Mouse (Mus musculus): Measurements from ENCODE around the gene Jarid2. TPM values are rescaled to one million over a fixed set of nuclear protein-coding genes. Genes with fewer than 3 reads are reported as not detected.
"Not testable (repeated sequence)": the region's sequence is repeated elsewhere in the genome, so short reads cannot be mapped to it uniquely, and the experiment has no call there.

The Jarid2 gene
- polyA plus RNA-seq, 1 experiment from 2014 or later = 33.3 TPM

GRCm38 (mm10) chr13:44828903-44829302 is 99.6 kb downstream of the Jarid2 start:
- H3K27ac ChIP-seq = no peak overlapping the region
- no peaks in the 10 kb centered on the region for H3K9me3 ChIP-seq
- no peak overlapping the region for H3K9ac ChIP-seq
- peaks cover 6% of the 10 kb centered on the region; the same call in 1 of the 2 replicates for H3K4me1 ChIP-seq
- no peak overlapping the region for H3K4me3 ChIP-seq
- no peaks in the 10 kb centered on the region for H3K36me3 ChIP-seq
- WGBS = 60% methylated on average over 5 of the region's 5 CpGs
- no peak overlapping the region for H3K4me2 ChIP-seq
- H3K27me3 ChIP-seq = no peaks in the 10 kb centered on the region
- no peak for ATAC-seq (ENCODE audit: insufficient number of reproducible peaks, low FRiP score, low TSS enrichment, low read depth)

GRCm38 (mm10) chr13:44832104-44832503 is 102.8 kb downstream of the Jarid2 start:
- H3K9ac ChIP-seq = no peak overlapping the region
- H3K4me2 ChIP-seq = no peak overlapping the region
- no peak for ATAC-seq (ENCODE audit: insufficient number of reproducible peaks, low FRiP score, low TSS enrichment, low read depth)
- no peak overlapping the region for H3K4me3 ChIP-seq
- H3K27me3 ChIP-seq = no peaks in the 10 kb centered on the region
- no peaks in the 10 kb centered on the region for H3K36me3 ChIP-seq
- 89% methylated on average over 2 of the region's 2 CpGs for WGBS
- H3K4me1 ChIP-seq = peaks cover 10% of the 10 kb centered on the region; the same call in 1 of the 2 replicates
- no peak overlapping the region for H3K27ac ChIP-seq
- no peaks in the 10 kb centered on the region for H3K9me3 ChIP-seq

GRCm38 (mm10) chr13:44832866-44833265 is 103.6 kb downstream of the Jarid2 start:
- Histone ChIP-seq H3K36me3 (no peaks in the 10 kb centered on the region), H3K4me1 (peaks cover 10% of the 10 kb centered on the region; the same call in 1 of the 2 replicates), H3K9ac (no peak overlapping the region), H3K4me3 (no peak overlapping the region), H3K27me3 (no peaks in the 10 kb centered on the region), H3K4me2 (no peak overlapping the region), H3K9me3 (no peaks in the 10 kb centered on the region), H3K27ac (no peak overlapping the region)
- no peak for ATAC-seq (ENCODE audit: insufficient number of reproducible peaks, low FRiP score, low TSS enrichment, low read depth)
- 87% methylated on average over 4 of the region's 4 CpGs for WGBS

- Histone ChIP-seq H3K4me1 (peaks cover 10% of the 10 kb centered on the region; the same call in 1 of the 2 replicates), H3K27me3 (no peaks in the 10 kb centered on the region), H3K4me2 (no peak overlapping the region), H3K27ac (no peak overlapping the region), H3K9me3 (no peaks in the 10 kb centered on the region), H3K36me3 (no peaks in the 10 kb centered on the region), H3K9ac (no peak overlapping the region), H3K4me3 (no peak overlapping the region)
- 61% methylated on average over 3 of the region's 3 CpGs for WGBS
- no peak for ATAC-seq (ENCODE audit: insufficient number of reproducible peaks, low FRiP score, low TSS enrichment, low read depth)
These were observed 104.1 kb downstream of the Jarid2 start for GRCm38 (mm10) chr13:44833353-44833752.

- WGBS = 90% methylated on average over 6 of the region's 6 CpGs
These were observed 108.2 kb downstream of the Jarid2 start for GRCm38 (mm10) chr13:44837445-44837844.

GRCm38 (mm10) chr13:44839866-44840835 is 110.9 kb downstream of the Jarid2 start:
- Histone ChIP-seq H3K9me3 (no peaks in the 10 kb centered on the region), H3K9ac (no peak overlapping the region), H3K4me3 (peak overlapping the region; percentile 28), H3K4me2 (peak overlapping the region; percentile 49), H3K27ac (peak overlapping the region; percentile 34; the same call in 1 of the 2 replicates), H3K4me1 (peaks cover 27% of the 10 kb centered on the region), H3K27me3 (no peaks in the 10 kb centered on the region), H3K36me3 (no peaks in the 10 kb centered on the region)
- 9% methylated on average over 20 of the region's 20 CpGs for WGBS
- peak; percentile 61; the same call in 1 of the 2 replicates for ATAC-seq (ENCODE audit: insufficient number of reproducible peaks, low FRiP score, low TSS enrichment, low read depth)

More at GRCm38 (mm10) chr13:44837445-44837844, 108.2 kb downstream of the Jarid2 start:
- no peak overlapping the region for H3K27ac ChIP-seq
- ATAC-seq (ENCODE audit: insufficient number of reproducible peaks, low FRiP score, low TSS enrichment, low read depth) = no peak
- H3K9ac ChIP-seq = no peak overlapping the region
- peaks cover 27% of the 10 kb centered on the region for H3K4me1 ChIP-seq
- no peak overlapping the region for H3K4me3 ChIP-seq
- H3K9me3 ChIP-seq = no peaks in the 10 kb centered on the region
- H3K4me2 ChIP-seq = no peak overlapping the region
- no peaks in the 10 kb centered on the region for H3K36me3 ChIP-seq
- H3K27me3 ChIP-seq = no peaks in the 10 kb centered on the region

- Histone ChIP-seq H3K27ac (no peak overlapping the region), H3K4me1 (no peaks in the 10 kb centered on the region; the same call in 1 of the 2 replicates), H3K9ac (no peak overlapping the region), H3K27me3 (no peaks in the 10 kb centered on the region), H3K36me3 (peaks cover 5% of the 10 kb centered on the region; the same call in 1 of the 2 replicates), H3K9me3 (no peaks in the 10 kb centered on the region), H3K4me3 (no peak overlapping the region), H3K4me2 (no peak overlapping the region)
- ATAC-seq (ENCODE audit: insufficient number of reproducible peaks, low FRiP score, low TSS enrichment, low read depth) = no peak
- WGBS = 97% methylated on average over 2 of the region's 2 CpGs
These were observed 122.2 kb downstream of the Jarid2 start for GRCm38 (mm10) chr13:44851426-44851825.

- H3K9me3 ChIP-seq = no peaks in the 10 kb centered on the region
- H3K9ac ChIP-seq = no peak overlapping the region
- H3K27me3 ChIP-seq = no peaks in the 10 kb centered on the region
- WGBS = 62% methylated on average over 3 of the region's 3 CpGs
- H3K4me2 ChIP-seq = no peak overlapping the region
- no peak for ATAC-seq (ENCODE audit: insufficient number of reproducible peaks, low FRiP score, low TSS enrichment, low read depth)
- no peak overlapping the region for H3K27ac ChIP-seq
- H3K4me1 ChIP-seq = no peaks in the 10 kb centered on the region; the same call in 1 of the 2 replicates
- H3K4me3 ChIP-seq = no peak overlapping the region
- peaks cover 5% of the 10 kb centered on the region; the same call in 1 of the 2 replicates for H3K36me3 ChIP-seq
These were observed 122.8 kb downstream of the Jarid2 start for GRCm38 (mm10) chr13:44852024-44852423.

GRCm38 (mm10) chr13:44865566-44865965 is 136.3 kb downstream of the Jarid2 start:
- ATAC-seq (ENCODE audit: insufficient number of reproducible peaks, low FRiP score, low TSS enrichment, low read depth) = no peak

GRCm38 (mm10) chr13:44868037-44868650 is 138.9 kb downstream of the Jarid2 start:
- H3K27me3 ChIP-seq = no peaks in the 10 kb centered on the region
- no peaks in the 10 kb centered on the region for H3K36me3 ChIP-seq
- no peaks in the 10 kb centered on the region for H3K9me3 ChIP-seq
- H3K4me1 ChIP-seq = peaks cover 6% of the 10 kb centered on the region
- H3K4me2 ChIP-seq = no peak overlapping the region
- H3K4me3 ChIP-seq = no peak overlapping the region
- H3K9ac ChIP-seq = no peak overlapping the region
- WGBS = 68% methylated on average over 4 of the region's 4 CpGs
- no peak for ATAC-seq (ENCODE audit: insufficient number of reproducible peaks, low FRiP score, low TSS enrichment, low read depth)
- H3K27ac ChIP-seq = no peak overlapping the region

More at GRCm38 (mm10) chr13:44865566-44865965, 136.3 kb downstream of the Jarid2 start:
- Histone ChIP-seq H3K27me3 (no peaks in the 10 kb centered on the region), H3K9ac (no peak overlapping the region), H3K4me2 (no peak overlapping the region), H3K9me3 (no peaks in the 10 kb centered on the region), H3K4me3 (no peak overlapping the region), H3K27ac (no peak overlapping the region), H3K36me3 (no peaks in the 10 kb centered on the region), H3K4me1 (peaks cover 6% of the 10 kb centered on the region)
- WGBS = 78% methylated on average over 2 of the region's 2 CpGs

GRCm38 (mm10) chr13:44869418-44870119 is 140.3 kb downstream of the Jarid2 start:
- H3K36me3 ChIP-seq, H3K9me3 ChIP-seq, H3K27ac ChIP-seq, H3K4me2 ChIP-seq, H3K27me3 ChIP-seq, H3K4me1 ChIP-seq, H3K9ac ChIP-seq, H3K4me3 ChIP-seq: not testable (repeated sequence)
- peak; percentile 100 for ATAC-seq (ENCODE audit: insufficient number of reproducible peaks, low FRiP score, low TSS enrichment, low read depth)
- WGBS = 77% methylated on average over 47 of the region's 47 CpGs
